12 mouse cellular contexts compared by ENCODE assay signal in the genomic region with DNA sequence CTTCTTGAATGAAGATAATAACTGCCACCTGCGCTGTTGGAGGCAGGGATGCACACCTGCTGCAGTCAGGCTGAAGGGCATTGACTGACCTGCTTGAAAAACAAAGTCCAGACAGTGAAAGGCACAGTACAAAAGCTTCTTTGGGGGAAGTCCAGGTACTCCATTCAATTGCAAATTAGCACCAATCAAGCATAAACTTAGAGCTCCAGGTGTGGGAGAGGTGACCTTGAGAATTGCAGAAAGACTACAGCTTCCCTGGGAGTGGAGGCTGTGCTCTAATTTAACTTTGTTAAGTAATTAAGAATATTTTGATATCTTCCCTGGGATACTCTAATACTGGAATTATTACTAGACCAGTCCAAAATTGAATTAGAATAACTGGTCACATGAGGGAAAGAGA. TPM values are rescaled to one million over a fixed set of nuclear protein-coding genes. Genes with fewer than 3 reads are reported as not detected.
"Had no signal": no experiment of that assay in that cellular context is flagged by ENCODE, and none has a peak within 500 bp of the region (broad histone marks: within the 10 kb centered on the region; RNA-seq: fewer than 3 reads in every experiment).

No protein-coding gene starts in this region.

RNA-seq across cellular contexts. Expression of a gene that starts 13.7 kb away (rescaled TPM):
- total RNA-seq: gastrocnemius, postnatal 10 days; granulocyte monocyte progenitor cell, adult 5-6 weeks; layer of hippocampus, postnatal 14 days; layer of hippocampus, postnatal 36 days; left cerebral cortex, postnatal 10 days; left cerebral cortex, postnatal 25 days; left cerebral cortex, postnatal 4 days had no signal
- polyA plus RNA-seq: heart, embryonic 10.5 days; hindbrain, embryonic 10.5 days; hindbrain, embryonic 12.5 days; inflammation-experienced regulatory T-cells, adult 6 months; limb, embryonic 11.5 days had no signal
